7 mouse cellular contexts compared by ENCODE assay signal in genomic region chr4:87359483-87359882, GRCm38 (mm10).
A peak's percentile ranks its signal among the peaks of the same experiment; 100 is the strongest.
DNase-seq lines count a peak whose midpoint lies in the region; ATAC-seq and TF ChIP-seq lines count a peak whose summit lies in the region.

No protein-coding gene starts in this region.

- no peak for ATAC-seq in heart, postnatal 0 days (ENCODE audit: insufficient read depth, low read depth)

- H3K4me3 ChIP-seq in heart, postnatal 0 days (ENCODE audit: low read depth, low read length): no peak overlapping the region
- H3K4me3 ChIP-seq in myocyte: no peak overlapping the region

- peak; percentile 46 for TF ChIP-seq CTCF in heart, postnatal 0 days (IDR thresholded peaks at IDR 0.05; ENCODE audit: low read depth)

- no peak for TF ChIP-seq POLR2A in myocyte (IDR thresholded peaks at IDR 0.05; ENCODE audit: insufficient read length, low read depth)

- H3K79me2 ChIP-seq in myocyte (ENCODE audit: control insufficient read depth, insufficient read depth): no peaks in the 10 kb centered on the region

- H3ac ChIP-seq in myocyte (ENCODE audit: control insufficient read depth, insufficient read length): no peak overlapping the region

- no peak for TF ChIP-seq EP300 in heart, postnatal 0 days (IDR thresholded peaks at IDR 0.05; ENCODE audit: low read depth)

- peak overlapping the region; percentile 34; the same call in 1 of the 2 replicates for H3K4me2 ChIP-seq in heart, postnatal 0 days (ENCODE audit: low read depth, low read length)
- H3K4me2 ChIP-seq in myocyte (ENCODE audit: low read depth): peak overlapping the region; percentile 55

- 36% methylated on average over 9 of the region's 9 CpGs for WGBS in heart, postnatal 0 days

- no peaks in the 10 kb centered on the region for H3K4me1 ChIP-seq in heart, postnatal 0 days (ENCODE audit: control insufficient read depth, insufficient read depth)

- no peaks in the 10 kb centered on the region for H3K27me3 ChIP-seq in heart, postnatal 0 days (ENCODE audit: control insufficient read depth, insufficient read depth, low read length)
- no peaks in the 10 kb centered on the region for H3K27me3 ChIP-seq in myocyte (ENCODE audit: control insufficient read depth, insufficient read depth, insufficient read length)

- H3K9me3 ChIP-seq in heart, postnatal 0 days (replicated peaks; ENCODE audit: control insufficient read depth, low read length): no peaks in the 10 kb centered on the region

- no peak overlapping the region for H3K9ac ChIP-seq in heart, postnatal 0 days (replicated peaks; ENCODE audit: low read depth, low read length)

- no peak overlapping the region for H3K27ac ChIP-seq in heart, postnatal 0 days (ENCODE audit: low read depth)

- no peaks in the 10 kb centered on the region for H3K36me3 ChIP-seq in heart, postnatal 0 days (replicated peaks; ENCODE audit: control insufficient read depth, insufficient read depth, low read length)
- no peaks in the 10 kb centered on the region for H3K36me3 ChIP-seq in myocyte (ENCODE audit: control insufficient read depth, insufficient read depth)

- peak; percentile 14 for DNase-seq in ovary, adult 18-20 months (ENCODE audit: low spot score)
- DNase-seq in ovary, postnatal 10 days (ENCODE audit: low spot score): no peak
- DNase-seq in cerebellum, adult 9-11 months: peak; percentile 43
- peak; percentile 11 for DNase-seq in heart, postnatal 0 days (ENCODE audit: low spot score)
- DNase-seq in left cerebral cortex, adult 11 months (ENCODE audit: low spot score): peak; percentile 39
- DNase-seq in c-Kit-positive CD71-positive TER-119-positive erythroid progenitor cells, embryonic 14.5 days (ENCODE audit: low spot score): no peak

TF ChIP-seq in myocyte, 11 proteins besides CTCF, POLR2A, EP300 and RAD21:
- TF ChIP-seq USF1 (IDR thresholded peaks at IDR 0.05; ENCODE audit: low read depth): no peak
- no peak for TF ChIP-seq MYOG (IDR thresholded peaks at IDR 0.05; ENCODE audit: control insufficient read depth in 1 of 3, insufficient read depth in 1 of 3, insufficient read length in 2 of 3, low read depth in 2 of 3)
- TF ChIP-seq CEBPB (IDR thresholded peaks at IDR 0.05; ENCODE audit: insufficient read depth, poor library complexity, severe bottlenecking): no peak
- no peak for TF ChIP-seq TCF12 (IDR thresholded peaks at IDR 0.05; ENCODE audit: insufficient read depth, poor library complexity, severe bottlenecking)
- no peak for TF ChIP-seq SRF (IDR thresholded peaks at IDR 0.05; ENCODE audit: control insufficient read depth, insufficient read length, low read depth)
- TF ChIP-seq POLR2AphosphoS2 (IDR thresholded peaks at IDR 0.05; ENCODE audit: insufficient read length, low read depth): no peak
- no peak for TF ChIP-seq REST (IDR thresholded peaks at IDR 0.05; ENCODE audit: insufficient read depth, insufficient read length)
- TF ChIP-seq MAX (IDR thresholded peaks at IDR 0.05; ENCODE audit: low read depth): no peak
- TF ChIP-seq TCF3 (IDR thresholded peaks at IDR 0.05; ENCODE audit: insufficient read length, low read depth): no peak
- TF ChIP-seq MYOD1 (IDR thresholded peaks at IDR 0.05; ENCODE audit: control insufficient read depth in 1 of 3, insufficient read length in 2 of 3, low read depth in 2 of 3): no peak
- TF ChIP-seq E2F4 (IDR thresholded peaks at IDR 0.05; ENCODE audit: insufficient read depth): no peak
TF ChIP-seq in myocyte: peak in this region for 0.

Comparison
In these comparisons a context has a peak if more than half of its experiments do, and no peak if none do; other contexts are left out.
1. DNase-seq: peak in ovary, adult 18-20 months (single experiment), cerebellum, adult 9-11 months (single experiment), heart, postnatal 0 days (single experiment) and left cerebral cortex, adult 11 months (single experiment); none in ovary, postnatal 10 days (single experiment) and c-Kit-positive CD71-positive TER-119-positive erythroid progenitor cells, embryonic 14.5 days (single experiment).